In the genomic region with DNA sequence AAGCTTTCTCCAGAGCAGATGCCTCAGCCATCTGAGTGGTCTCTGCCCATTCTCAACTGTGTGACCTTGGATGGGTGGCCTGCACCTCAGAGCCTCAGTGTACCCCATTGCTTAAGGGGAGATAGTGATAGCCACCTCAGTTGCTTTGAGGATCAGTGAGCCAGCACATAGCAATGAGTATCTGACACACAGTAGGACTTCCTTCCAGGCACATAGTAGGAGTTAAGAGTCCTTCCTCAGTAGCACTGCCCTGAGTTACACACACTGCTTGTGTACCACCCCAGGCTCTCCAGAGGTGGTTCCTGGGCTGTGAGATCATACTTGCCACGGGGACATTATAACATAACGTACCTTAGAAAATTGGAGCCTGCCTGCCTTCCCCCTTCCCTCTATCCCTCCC, we compare ENCODE assay signal across 13 mouse cellular contexts. TPM values are rescaled to one million over a fixed set of nuclear protein-coding genes. Genes with fewer than 3 reads are reported as not detected.
DNase-seq lines count a peak whose midpoint lies in the region; ATAC-seq lines count a peak whose summit lies in the region.
"Had no signal": no experiment of that assay in that cellular context is flagged by ENCODE, and none has a peak within 500 bp of the region (broad histone marks: within the 10 kb centered on the region; RNA-seq: fewer than 3 reads in every experiment).

No protein-coding gene starts in this region.

- DNase-seq in heart, embryonic 10.5 days (ENCODE audit: low spot score) = no peak
- DNase-seq in heart, adult 9 months (ENCODE audit: low spot score in 2 of 2) = no peak
- no peak for DNase-seq in embryonic facial prominence, embryonic 14.5 days (ENCODE audit: low spot score)
- DNase-seq in natural killer cell, adult 2 months (ENCODE audit: low spot score in 2 of 2) = no peak
- DNase-seq in frontal cortex, postnatal 25 days (ENCODE audit: low spot score in 2 of 2) = no peak
- DNase-seq: B cell, adult 2 months; cerebellum, adult 8-10 months had no signal

- WGBS in heart, embryonic 10.5 days = 72% methylated on average over 2 of the region's 2 CpGs
- 71% methylated on average over 2 of the region's 2 CpGs for WGBS in kidney, embryonic 15.5 days
- WGBS in kidney, embryonic 16.5 days = 73% methylated on average over 2 of the region's 2 CpGs
- WGBS in embryonic facial prominence, embryonic 14.5 days = 59% methylated on average over 2 of the region's 2 CpGs
- 79% methylated on average over 2 of the region's 2 CpGs for WGBS in midbrain, embryonic 15.5 days

- H3K36me3 ChIP-seq in heart, embryonic 10.5 days = no peaks in the 10 kb centered on the region
- no peaks in the 10 kb centered on the region for H3K36me3 ChIP-seq in kidney, embryonic 15.5 days
- H3K36me3 ChIP-seq in kidney, embryonic 16.5 days (ENCODE audit: insufficient read depth, low read length) = no peaks in the 10 kb centered on the region
- H3K36me3 ChIP-seq in embryonic facial prominence, embryonic 14.5 days (ENCODE audit: control insufficient read depth, insufficient read depth, low read length) = no peaks in the 10 kb centered on the region
- no peaks in the 10 kb centered on the region for H3K36me3 ChIP-seq in midbrain, embryonic 15.5 days (replicated peaks)
- H3K36me3 ChIP-seq: G1E had no signal

- peak overlapping the region; percentile 81; the same call in 1 of the 2 replicates for H3K27ac ChIP-seq in heart, embryonic 10.5 days
- peak overlapping the region; percentile 52 for H3K27ac ChIP-seq in kidney, embryonic 15.5 days
- H3K27ac ChIP-seq in kidney, embryonic 16.5 days (ENCODE audit: low read length) = no peak overlapping the region
- peak overlapping the region; percentile 72; the same call in 1 of the 2 replicates for H3K27ac ChIP-seq in embryonic facial prominence, embryonic 14.5 days (replicated peaks; ENCODE audit: low read depth, low read length)
- H3K27ac ChIP-seq in midbrain, embryonic 15.5 days = no peak overlapping the region
- H3K27ac ChIP-seq: forebrain, embryonic 13.5 days had no signal

- H3K27me3 ChIP-seq in heart, embryonic 10.5 days (ENCODE audit: insufficient read depth, poor library complexity, severe bottlenecking) = no peaks in the 10 kb centered on the region
- H3K27me3 ChIP-seq in kidney, embryonic 15.5 days = no peaks in the 10 kb centered on the region
- no peaks in the 10 kb centered on the region for H3K27me3 ChIP-seq in kidney, embryonic 16.5 days (ENCODE audit: insufficient read depth, low read length)
- H3K27me3 ChIP-seq in embryonic facial prominence, embryonic 14.5 days (replicated peaks; ENCODE audit: control insufficient read depth, insufficient read depth, low read length) = no peaks in the 10 kb centered on the region
- no peaks in the 10 kb centered on the region for H3K27me3 ChIP-seq in midbrain, embryonic 15.5 days (replicated peaks)
- H3K27me3 ChIP-seq: forebrain, embryonic 13.5 days had no signal

- H3K9ac ChIP-seq in kidney, embryonic 15.5 days = no peak overlapping the region
- H3K9ac ChIP-seq in kidney, embryonic 16.5 days (replicated peaks; ENCODE audit: low read length) = no peak overlapping the region
- peak overlapping the region; percentile 49; the same call in 1 of the 2 replicates for H3K9ac ChIP-seq in embryonic facial prominence, embryonic 14.5 days (ENCODE audit: low read depth, low read length)
- H3K9ac ChIP-seq in midbrain, embryonic 15.5 days = no peak overlapping the region
- H3K9ac ChIP-seq: forebrain, embryonic 13.5 days had no signal

- H3K9me3 ChIP-seq in heart, embryonic 10.5 days = no peaks in the 10 kb centered on the region
- no peaks in the 10 kb centered on the region for H3K9me3 ChIP-seq in kidney, embryonic 15.5 days (replicated peaks)
- no peaks in the 10 kb centered on the region for H3K9me3 ChIP-seq in kidney, embryonic 16.5 days (ENCODE audit: low read length)
- no peaks in the 10 kb centered on the region for H3K9me3 ChIP-seq in embryonic facial prominence, embryonic 14.5 days (ENCODE audit: control insufficient read depth, low read length)
- H3K9me3 ChIP-seq in midbrain, embryonic 15.5 days = no peaks in the 10 kb centered on the region
- H3K9me3 ChIP-seq: forebrain, embryonic 13.5 days; G1E had no signal

- no peak overlapping the region for H3K4me2 ChIP-seq in kidney, embryonic 15.5 days
- no peak overlapping the region for H3K4me2 ChIP-seq in kidney, embryonic 16.5 days (replicated peaks; ENCODE audit: low read depth, low read length)
- no peak overlapping the region for H3K4me2 ChIP-seq in embryonic facial prominence, embryonic 14.5 days (ENCODE audit: low read depth, low read length)
- H3K4me2 ChIP-seq in midbrain, embryonic 15.5 days = no peak overlapping the region

- no peak for ATAC-seq in kidney, embryonic 15.5 days (replicated peaks; ENCODE audit: low FRiP score)
- ATAC-seq in kidney, embryonic 16.5 days (ENCODE audit: low FRiP score, low TSS enrichment) = no peak
- no peak for ATAC-seq in embryonic facial prominence, embryonic 14.5 days (ENCODE audit: low read depth)
- ATAC-seq in midbrain, embryonic 15.5 days (replicated peaks) = peak; percentile 45

- H3K4me1 ChIP-seq in heart, embryonic 10.5 days = peaks cover 47% of the 10 kb centered on the region
- peaks cover 41% of the 10 kb centered on the region for H3K4me1 ChIP-seq in kidney, embryonic 15.5 days
- H3K4me1 ChIP-seq in kidney, embryonic 16.5 days (ENCODE audit: insufficient read depth, low read length) = peaks cover 32% of the 10 kb centered on the region
- 0 out of 2 replicates have a peak, but pooled peaks cover 10% of the 10 kb centered on the region for H3K4me1 ChIP-seq in embryonic facial prominence, embryonic 14.5 days (ENCODE audit: control insufficient read depth, insufficient read depth, low read length)
- 0 out of 2 replicates have a peak, but pooled peaks cover 8% of the 10 kb centered on the region for H3K4me1 ChIP-seq in midbrain, embryonic 15.5 days

- H3K4me3 ChIP-seq in heart, embryonic 10.5 days = no peak overlapping the region; the same call in 1 of the 2 replicates
- no peak overlapping the region for H3K4me3 ChIP-seq in kidney, embryonic 15.5 days (replicated peaks)
- no peak overlapping the region for H3K4me3 ChIP-seq in kidney, embryonic 16.5 days (ENCODE audit: low read length)
- H3K4me3 ChIP-seq in embryonic facial prominence, embryonic 14.5 days (ENCODE audit: low read depth, low read length) = no peak overlapping the region
- no peak overlapping the region for H3K4me3 ChIP-seq in midbrain, embryonic 15.5 days
- H3K4me3 ChIP-seq: forebrain, embryonic 13.5 days had no signal

RNA-seq across cellular contexts. Expression of a gene that starts 19.3 kb away (rescaled TPM):
- polyA plus RNA-seq in heart, embryonic 10.5 days (2016; fragmentation: Nextera tagmentation; extraction: Ambion mirVana) = 0.09 and 0.17 TPM in 2 replicates
- polyA plus RNA-seq in kidney, embryonic 15.5 days (2015; fragmentation: Nextera tagmentation; extraction: Ambion mirVana) = 0.13 and 0.49 TPM in 2 replicates
- polyA plus RNA-seq in kidney, embryonic 16.5 days (2015; fragmentation: Nextera tagmentation; extraction: Ambion mirVana) = 0.73 and 1.2 TPM in 2 replicates
- polyA plus RNA-seq in embryonic facial prominence, embryonic 14.5 days (2014; fragmentation: Nextera tagmentation; extraction: Ambion mirVana) = 0.07 TPM in 1 of 2 replicates, not detected in the other
- not detected in 2 replicates for polyA plus RNA-seq in midbrain, embryonic 15.5 days (2015; fragmentation: Nextera tagmentation; extraction: Ambion mirVana)
- polyA plus RNA-seq: forebrain, embryonic 13.5 days; G1E; lung, embryonic 16.5 days had no signal

Comparison
In these comparisons a context has a peak if more than half of its experiments do, and no peak if none do; other contexts are left out.
1. H3K27ac ChIP-seq: peak in heart, embryonic 10.5 days (single experiment), kidney, embryonic 15.5 days (single experiment) and embryonic facial prominence, embryonic 14.5 days (single experiment); none in kidney, embryonic 16.5 days (single experiment) and midbrain, embryonic 15.5 days (single experiment).